Mouse (Mus musculus): ENCODE results near the gene Caln1.

DNA sequence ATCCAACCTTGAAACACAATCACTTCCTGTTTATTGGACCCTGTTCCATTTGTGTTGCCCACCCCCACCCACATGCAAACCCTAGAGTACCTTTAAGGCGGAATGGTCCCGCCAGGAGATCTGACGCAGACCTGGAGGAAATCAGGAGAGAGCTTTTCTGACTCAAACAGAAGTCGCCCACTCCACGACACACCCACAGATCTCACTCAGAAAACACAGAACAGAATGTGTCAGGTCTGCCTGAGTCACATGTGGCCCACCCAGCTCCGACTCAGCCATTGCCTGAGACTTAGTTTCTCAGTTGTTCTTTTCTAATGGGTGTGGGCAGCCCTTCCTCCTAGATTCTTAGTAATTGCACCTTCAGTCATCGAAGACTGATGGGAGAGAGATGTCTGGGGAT, 485.2 kb downstream of the Caln1 start:
- no peak for TF ChIP-seq POLR2A (IDR thresholded peaks at IDR 0.05; ENCODE audit: low read depth, low read length)
- TF ChIP-seq CTCF (IDR thresholded peaks at IDR 0.05; ENCODE audit: extremely low read depth, insufficient read length, insufficient replicate concordance, low read depth, low read length): no peak
